Mouse (Mus musculus) liver, adult 2 months (tissue): ENCODE measurements around the gene Kif26b.

Experiments used
- CTCF ChIP-seq: fragments of 200-500 bp; IDR thresholded peaks from 2 replicates; pipeline ENCODE4 v1.5.1; 2011; ENCODE audit warnings: low read depth, low read length, control low read depth
- POLR2A ChIP-seq: fragments of 200-500 bp; IDR thresholded peaks from 2 replicates; pipeline ENCODE4 v1.6.1; 2011; ENCODE audit warnings: low read length, control low read depth; ENCODE audit not compliant: insufficient read depth; ENCODE audit errors: extremely low read depth

- TF ChIP-seq CTCF (no peak), POLR2A (no peak)
Measured at GRCm38 (mm10) chr1:178910951-178911350, 382.0 kb downstream of the Kif26b start.
